Mouse (Mus musculus): ENCODE data around the gene Atg2b.

- no peak for TF ChIP-seq POLR2A (IDR thresholded peaks at IDR 0.05; ENCODE audit: insufficient read depth, low read length)
- TF ChIP-seq EP300 (IDR thresholded peaks at IDR 0.05; ENCODE audit: insufficient read depth, low read depth, low read length): no peak
These were observed 48.5 kb downstream of the Atg2b start for GRCm38 (mm10) chr12:105636551-105636950.
